Mouse (Mus musculus): ENCODE measurements around the gene Gm20918. TPM values are rescaled to one million over a fixed set of nuclear protein-coding genes. Genes with fewer than 3 reads are reported as not detected.

The Gm20918 gene
- not detected for polyA plus RNA-seq (2014; fragmentation: Illumina TruSeq; extraction: RNeasy Lipid Tissue Mini Kit (QIAGEN cat#74804))

DNA sequence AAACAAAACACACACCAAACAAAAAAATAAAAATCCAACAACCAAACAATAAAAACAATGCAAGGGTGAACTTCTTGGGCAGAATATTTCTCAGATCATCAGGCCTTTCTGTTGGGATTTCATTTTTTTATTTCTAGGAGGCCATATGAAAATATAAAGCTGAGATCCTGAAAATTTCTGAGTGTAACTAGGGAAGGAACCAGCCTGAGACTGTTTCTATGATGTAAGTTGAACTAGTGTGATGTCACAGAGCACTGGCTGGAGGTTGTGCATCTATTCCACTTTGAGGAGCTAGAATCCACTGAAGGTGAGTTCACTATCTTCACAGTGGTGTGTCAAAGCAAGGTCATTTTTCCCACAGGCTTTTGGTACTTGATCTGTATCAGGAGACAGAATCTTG is at the start of gene Gm20918:
Gene Gm20918 (plus strand): TSS at position 301 of the 400 bp plus-strand sequence.

Other genes starting within 250 kb of the Gm20918 start
- gene Gm21820, start 205.5 kb downstream of the Gm20918 start, polyA plus RNA-seq (2014; fragmentation: Illumina TruSeq; extraction: RNeasy Lipid Tissue Mini Kit (QIAGEN cat#74804)), result not detected

Measured in ovary, adult 10 weeks (tissue).